Mouse (Mus musculus): ENCODE measurements around the gene Rfk.

GRCm38 (mm10) chr19:17397922-17398321 is 4.1 kb downstream of the Rfk start:
- TF ChIP-seq CTCF (IDR thresholded peaks at IDR 0.05; ENCODE audit: low read depth, low read length) (no peak), POLR2AphosphoS5 (IDR thresholded peaks at IDR 0.05; ENCODE audit: insufficient replicate concordance, low read depth, low read length) (no peak), GATA1 (IDR thresholded peaks at IDR 0.05; ENCODE audit: borderline replicate concordance, low read length) (no peak), TAL1 (conservative IDR thresholded peaks at IDR 0.05; ENCODE audit: low read depth, low read length) (no peak)

Measured in G1E (cell line).